Mouse (Mus musculus) small intestine, adult 2 months (tissue): ENCODE measurements around the gene Fen1.

Source experiments
- CTCF ChIP-seq: fragments of 200-500 bp; IDR thresholded peaks from 2 replicates; pipeline ENCODE4 v1.5.1; 2012; ENCODE audit warnings: low read depth, mild to moderate bottlenecking, control low read depth, inconsistent platforms, low read length, moderate library complexity, mixed read lengths; ENCODE audit not compliant: insufficient replicate concordance, insufficient read length; ENCODE audit errors: extremely low read depth
- POLR2A ChIP-seq: fragments of 200-500 bp; IDR thresholded peaks from 2 replicates; pipeline ENCODE4 v1.6.1; 2012; ENCODE audit warnings: low read depth, mild to moderate bottlenecking, control low read depth, inconsistent platforms, low read length, moderate library complexity

- TF ChIP-seq CTCF (no peak), POLR2A (no peak)
Measured at GRCm38 (mm10) chr19:10225767-10226166, 21.8 kb upstream of the Fen1 start.
